Mouse (Mus musculus) liver, embryonic 14.5 days (tissue): ENCODE measurements around the gene Pglyrp2.

ENCODE experiments used
- CTCF ChIP-seq: IDR thresholded peaks from 2 replicates; pipeline ENCODE4 v1.5.1; 2016; ENCODE audit warnings: antibody characterized with exemption, low read depth, control low read depth
- EP300 ChIP-seq: IDR thresholded peaks from 2 replicates; pipeline ENCODE4 v1.6.1; 2016; ENCODE audit warnings: antibody characterized with exemption, low read depth

DNA sequence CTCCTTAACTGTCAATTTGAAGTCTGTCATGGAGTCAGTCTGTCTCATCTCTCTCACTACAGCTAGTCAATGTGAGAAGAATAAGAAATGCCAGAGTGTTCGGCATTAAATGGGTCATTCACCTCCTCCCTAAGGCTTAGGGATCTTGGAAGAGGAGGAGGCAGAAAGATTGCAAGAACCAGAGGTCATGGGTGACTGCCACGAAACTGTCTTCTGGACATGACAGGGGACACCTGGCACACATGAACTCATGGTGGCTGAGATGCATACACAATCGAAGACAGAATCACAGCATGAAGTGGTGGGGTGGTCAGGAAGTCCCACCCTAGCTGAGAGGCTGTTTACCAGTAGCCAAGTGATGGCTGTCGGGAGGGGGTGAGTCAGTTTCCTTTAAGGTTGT is 10.4 kb upstream of the Pglyrp2 start:
- TF ChIP-seq CTCF (no peak), EP300 (no peak)
